Mouse (Mus musculus): ENCODE data around the gene Ms4a4d. TPM values are rescaled to one million over a fixed set of nuclear protein-coding genes. Genes with fewer than 3 reads are reported as not detected.
A peak's percentile ranks its signal among the peaks of the same experiment; 100 is the strongest.
"Not testable (repeated sequence)": the region's sequence is repeated elsewhere in the genome, so short reads cannot be mapped to it uniquely, and the experiment has no call there.

Ms4a4d gene
- polyA plus RNA-seq, 1 experiment from 2014 or later = 3.8 TPM

GRCm38 (mm10) chr19:11520146-11520545, 16.5 kb upstream of the Ms4a4d start:
- Histone ChIP-seq H3K4me1 (ENCODE audit: insufficient read depth, low read depth, low read length) (no peaks in the 10 kb centered on the region), H3K27me3 (replicated peaks; ENCODE audit: insufficient read depth, low read length) (no peaks in the 10 kb centered on the region)
- WGBS = 77% methylated on average over 3 of the region's 3 CpGs

DNA sequence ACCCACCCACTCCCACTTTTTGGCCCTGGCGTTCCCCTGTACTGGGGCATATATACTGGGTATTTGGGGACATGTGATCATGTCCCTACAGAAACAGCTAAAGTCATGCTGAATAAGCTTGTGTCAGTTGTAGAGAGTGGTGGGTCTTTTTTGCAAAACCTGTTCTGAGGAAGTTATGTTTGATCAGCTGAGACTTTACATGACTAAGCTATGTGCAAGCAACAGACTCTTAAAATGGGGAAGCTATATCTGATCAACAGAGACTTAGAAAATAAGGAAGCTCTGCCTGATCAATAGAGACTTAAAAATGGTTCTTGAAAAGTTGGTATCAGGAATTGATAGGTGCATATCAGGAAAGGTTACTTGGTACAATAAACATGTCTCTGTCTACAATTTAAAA, 3.2 kb upstream of the Ms4a4d start:
- ATAC-seq (no peak), DNase-seq (ENCODE audit: low spot score) (no peak)
- no peak overlapping the region for H3K27ac ChIP-seq (ENCODE audit: low read length)
- no peak overlapping the region for H3K4me2 ChIP-seq (replicated peaks; ENCODE audit: low read depth, low read length)
- no peaks in the 10 kb centered on the region for H3K9me3 ChIP-seq (ENCODE audit: low read length)
- no peak for TF ChIP-seq EP300 (IDR thresholded peaks at IDR 0.05)
- TF ChIP-seq CTCF (IDR thresholded peaks at IDR 0.05) = no peak
- no peaks in the 10 kb centered on the region for H3K27me3 ChIP-seq (replicated peaks; ENCODE audit: insufficient read depth, low read length)
- H3K4me3 ChIP-seq (ENCODE audit: low read depth, low read length) = no peak overlapping the region
- H3K9ac ChIP-seq (replicated peaks; ENCODE audit: low read depth) = no peak overlapping the region
- WGBS = 83% methylated on average over 1 of the region's 1 CpGs
- H3K36me3 ChIP-seq (ENCODE audit: insufficient read depth, low read length) = no peaks in the 10 kb centered on the region
- H3K4me1 ChIP-seq (ENCODE audit: insufficient read depth, low read depth, low read length) = no peaks in the 10 kb centered on the region

More at GRCm38 (mm10) chr19:11520146-11520545, 16.5 kb upstream of the Ms4a4d start:
- H3K27ac ChIP-seq (ENCODE audit: low read length) = no peak overlapping the region
- no peaks in the 10 kb centered on the region for H3K36me3 ChIP-seq (ENCODE audit: insufficient read depth, low read length)
- TF ChIP-seq CTCF (IDR thresholded peaks at IDR 0.05) = no peak
- TF ChIP-seq EP300 (IDR thresholded peaks at IDR 0.05) = no peak
- no peak overlapping the region for H3K9ac ChIP-seq (replicated peaks; ENCODE audit: low read depth)
- no peak for DNase-seq (ENCODE audit: low spot score)
- H3K4me2 ChIP-seq (replicated peaks; ENCODE audit: low read depth, low read length) = no peak overlapping the region
- H3K9me3 ChIP-seq (ENCODE audit: low read length) = no peaks in the 10 kb centered on the region
- no peak overlapping the region for H3K4me3 ChIP-seq (ENCODE audit: low read depth, low read length)
- ATAC-seq = no peak

- H3K9ac ChIP-seq (replicated peaks; ENCODE audit: low read depth) = no peak overlapping the region
- H3K4me2 ChIP-seq (replicated peaks; ENCODE audit: low read depth, low read length) = no peak overlapping the region
- ATAC-seq (no peak; the same call in 1 of the 2 replicates), DNase-seq (ENCODE audit: low spot score) (peak; percentile 15)
- no peak overlapping the region for H3K27ac ChIP-seq (ENCODE audit: low read length)
- H3K36me3 ChIP-seq (ENCODE audit: insufficient read depth, low read length) = no peaks in the 10 kb centered on the region
- no peaks in the 10 kb centered on the region for H3K4me1 ChIP-seq (ENCODE audit: insufficient read depth, low read depth, low read length)
- H3K4me3 ChIP-seq (ENCODE audit: low read depth, low read length) = no peak overlapping the region
- H3K9me3 ChIP-seq (ENCODE audit: low read length) = no peaks in the 10 kb centered on the region
- no peak for TF ChIP-seq EP300 (IDR thresholded peaks at IDR 0.05)
- no peak for TF ChIP-seq CTCF (IDR thresholded peaks at IDR 0.05)
- H3K27me3 ChIP-seq (replicated peaks; ENCODE audit: insufficient read depth, low read length) = no peaks in the 10 kb centered on the region
- 31% methylated on average over 2 of the region's 2 CpGs for whole genome bisulfite sequencing
Observed at GRCm38 (mm10) chr19:11533888-11534445, 2.6 kb upstream of the Ms4a4d start.

- WGBS = 15% methylated on average over 2 of the region's 2 CpGs
- ATAC-seq = 0 out of 2 replicates have a peak, but pooled peaks have one; percentile 6
- TF ChIP-seq CTCF (IDR thresholded peaks at IDR 0.05) (no peak), EP300 (IDR thresholded peaks at IDR 0.05) (no peak)
- DNase-seq (ENCODE audit: low spot score) = no peak
- no peaks in the 10 kb centered on the region for H3K4me1 ChIP-seq (ENCODE audit: insufficient read depth, low read depth, low read length)
- H3K27me3 ChIP-seq (replicated peaks; ENCODE audit: insufficient read depth, low read length) = no peaks in the 10 kb centered on the region
- no peak overlapping the region for H3K4me2 ChIP-seq (replicated peaks; ENCODE audit: low read depth, low read length)
- H3K36me3 ChIP-seq (ENCODE audit: insufficient read depth, low read length) = no peaks in the 10 kb centered on the region
- H3K9ac ChIP-seq (replicated peaks; ENCODE audit: low read depth) = no peak overlapping the region
- H3K27ac ChIP-seq (ENCODE audit: low read length) = no peak overlapping the region
- no peak overlapping the region for H3K4me3 ChIP-seq (ENCODE audit: low read depth, low read length)
- H3K9me3 ChIP-seq (ENCODE audit: low read length) = no peaks in the 10 kb centered on the region
Observed at GRCm38 (mm10) chr19:11537336-11537735, 735 bp downstream of the Ms4a4d start.

DNA sequence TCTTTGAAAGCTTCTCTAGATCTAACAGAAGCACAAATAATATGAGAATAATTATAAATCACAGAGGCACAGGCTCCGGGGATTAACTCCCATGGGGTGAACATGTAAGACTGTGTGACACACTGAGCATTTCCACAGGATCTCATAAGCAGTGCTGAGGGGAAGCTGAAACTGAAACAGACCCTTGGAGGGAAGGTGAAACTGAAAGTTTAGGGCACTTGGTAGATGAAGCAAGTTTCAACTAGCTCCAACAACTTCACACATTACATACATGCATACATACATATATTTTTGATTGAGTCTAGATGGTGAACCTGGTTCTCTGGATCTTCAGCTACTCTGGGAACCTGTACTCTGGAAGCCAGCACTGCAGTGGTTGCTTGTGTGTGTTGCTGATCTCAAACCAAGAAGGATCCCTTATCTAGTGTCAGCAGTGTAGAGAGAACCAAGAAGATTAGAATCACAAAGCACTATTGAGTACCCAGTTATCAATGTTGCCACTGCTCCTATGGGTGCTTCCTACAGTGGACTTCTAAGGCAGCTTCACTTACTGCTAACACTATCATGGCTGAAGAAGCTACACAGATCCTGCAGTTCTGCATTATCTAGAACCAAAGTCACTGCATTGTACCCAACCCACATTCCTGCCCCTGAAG, 3.7 kb downstream of the Ms4a4d start:
- not testable (repeated sequence) for H3K4me2 ChIP-seq (replicated peaks; ENCODE audit: low read depth, low read length); H3K9me3 ChIP-seq (ENCODE audit: low read length); H3K4me3 ChIP-seq (ENCODE audit: low read depth, low read length); H3K36me3 ChIP-seq (ENCODE audit: insufficient read depth, low read length); DNase-seq (ENCODE audit: low spot score); H3K4me1 ChIP-seq (ENCODE audit: insufficient read depth, low read depth, low read length); H3K9ac ChIP-seq (replicated peaks; ENCODE audit: low read depth); H3K27me3 ChIP-seq (replicated peaks; ENCODE audit: insufficient read depth, low read length); ATAC-seq; H3K27ac ChIP-seq (ENCODE audit: low read length)
- WGBS = 78% methylated on average over 1 of the region's 1 CpGs

- H3K27ac ChIP-seq (ENCODE audit: low read length); H3K9me3 ChIP-seq (ENCODE audit: low read length); H3K27me3 ChIP-seq (replicated peaks; ENCODE audit: insufficient read depth, low read length); H3K4me3 ChIP-seq (ENCODE audit: low read depth, low read length); ATAC-seq; H3K9ac ChIP-seq (replicated peaks; ENCODE audit: low read depth); H3K36me3 ChIP-seq (ENCODE audit: insufficient read depth, low read length); H3K4me2 ChIP-seq (replicated peaks; ENCODE audit: low read depth, low read length); DNase-seq (ENCODE audit: low spot score); H3K4me1 ChIP-seq (ENCODE audit: insufficient read depth, low read depth, low read length): not testable (repeated sequence)
- WGBS = 55% methylated on average over 2 of the region's 2 CpGs
Observed at GRCm38 (mm10) chr19:11544383-11544782, 7.8 kb downstream of the Ms4a4d start.
